Mouse (Mus musculus) stomach, postnatal 0 days (tissue): ENCODE results near the gene Tenm2.

Experiments
- CTCF ChIP-seq: IDR thresholded peaks from 2 replicates; pipeline ENCODE4 v1.5.1; 2016; ENCODE audit warnings: antibody characterized with exemption, low read depth, mild to moderate bottlenecking, moderate library complexity
- EP300 ChIP-seq: optimal IDR thresholded peaks from 2 replicates; pipeline ENCODE3; 2016; ENCODE audit warnings: antibody characterized with exemption

DNA sequence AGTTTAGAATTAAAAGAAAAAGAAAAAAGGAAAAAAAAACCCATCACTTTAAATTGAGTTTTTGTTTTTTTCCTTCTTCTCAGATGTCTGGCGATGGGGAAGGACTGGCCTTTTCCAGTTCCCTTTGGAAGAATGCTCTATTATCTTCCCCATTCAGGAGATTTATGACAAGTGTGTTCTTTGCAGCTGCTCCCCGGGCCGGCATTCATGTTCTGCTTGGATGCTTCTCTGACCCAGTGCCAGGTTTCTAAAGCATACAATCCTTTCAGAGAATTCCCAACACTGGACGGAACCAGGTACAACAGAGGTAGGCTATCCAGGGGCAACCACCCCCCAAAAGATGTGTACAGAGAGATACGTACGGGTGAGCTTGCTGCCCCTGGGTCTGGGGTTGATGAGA, 1132.2 kb downstream of the Tenm2 start:
- no peak for TF ChIP-seq CTCF
- no peak for TF ChIP-seq EP300
